Mouse (Mus musculus): ENCODE results near the gene Msi2. TPM values are rescaled to one million over a fixed set of nuclear protein-coding genes. Genes with fewer than 3 reads are reported as not detected.

The Msi2 gene
- polyA plus RNA-seq, 1 experiment from 2014 or later, result 15.9 TPM

DNA sequence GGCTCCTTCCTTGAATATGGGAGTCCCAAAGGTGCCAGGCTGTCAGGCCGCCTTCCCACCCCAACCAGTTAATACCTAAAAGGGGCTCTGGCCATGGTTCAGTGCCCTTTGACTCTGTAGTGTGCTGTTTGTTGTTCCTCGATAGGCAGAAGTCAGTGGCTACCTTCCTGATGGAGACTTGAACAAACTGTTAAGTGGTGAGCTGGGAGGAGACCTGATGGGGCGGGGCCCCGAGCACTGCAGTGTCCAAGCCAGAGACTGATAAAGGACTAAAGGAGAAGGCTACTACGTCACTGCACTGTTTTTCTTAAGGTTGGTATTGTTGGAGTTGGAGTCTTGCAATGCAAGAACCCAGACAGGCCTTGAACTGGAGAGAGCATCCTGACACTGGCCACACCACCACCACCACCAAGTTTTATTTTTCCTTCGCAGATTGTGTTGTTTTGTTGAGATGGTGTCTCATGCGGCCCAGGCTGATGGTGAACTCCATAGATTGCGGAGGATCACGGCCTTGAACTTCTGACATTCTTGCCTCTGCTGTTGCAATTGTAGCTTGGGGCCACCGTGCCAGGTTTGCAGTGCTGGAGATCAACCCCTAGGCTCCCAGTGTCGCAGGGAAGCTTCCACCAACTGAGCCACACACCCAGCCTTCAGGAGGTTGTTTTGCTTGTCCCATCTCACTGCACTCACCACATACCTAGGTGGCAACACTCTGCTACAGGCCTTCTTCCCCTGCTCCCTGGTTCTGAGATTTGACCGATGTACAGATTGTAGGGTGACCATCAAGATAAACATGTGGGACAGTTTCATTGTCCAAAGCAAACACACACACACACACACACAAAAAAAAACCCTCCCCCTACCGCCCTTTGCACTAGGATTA is 2.2 kb upstream of the Msi2 start:
- Histone ChIP-seq H3K4me3 (no peak overlapping the region), H3K27ac (peak overlapping the region; percentile 8), H3K27me3 (ENCODE audit: insufficient read depth, poor library complexity, severe bottlenecking) (no peaks in the 10 kb centered on the region), H3K36me3 (no peaks in the 10 kb centered on the region), H3K9me3 (no peaks in the 10 kb centered on the region), H3K4me1 (peaks cover 32% of the 10 kb centered on the region)
- 52% methylated on average over 13 of the region's 13 CpGs for WGBS
- DNase-seq (ENCODE audit: low spot score), result no peak

DNA sequence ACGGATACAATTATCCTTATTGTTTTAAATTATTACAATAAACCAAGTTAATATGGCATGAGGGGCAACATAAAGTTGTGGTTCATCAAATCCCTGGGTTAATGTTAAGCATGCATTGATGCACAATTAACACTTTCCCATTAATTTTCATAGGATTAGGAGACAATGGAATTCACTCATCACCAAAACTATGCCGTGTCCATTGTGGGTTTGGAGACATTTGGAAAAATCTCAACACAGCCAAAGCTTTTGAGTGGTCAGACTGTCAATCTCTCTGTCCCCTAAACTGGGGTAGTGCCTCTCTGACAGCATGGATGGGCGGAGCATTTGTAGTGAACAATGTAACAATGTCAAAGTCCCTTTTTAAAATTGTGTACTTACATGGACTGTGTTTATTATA is 1.3 kb upstream of the Msi2 start:
- no peaks in the 10 kb centered on the region for H3K27me3 ChIP-seq (ENCODE audit: insufficient read depth, poor library complexity, severe bottlenecking)
- peaks cover 41% of the 10 kb centered on the region for H3K4me1 ChIP-seq
- H3K27ac ChIP-seq, result peak overlapping the region; percentile 100
- WGBS, result 67% methylated on average over 3 of the region's 3 CpGs
- peaks cover 4% of the 10 kb centered on the region; the same call in 1 of the 2 replicates for H3K36me3 ChIP-seq
- no peak for DNase-seq (ENCODE audit: low spot score)
- H3K9me3 ChIP-seq, result no peaks in the 10 kb centered on the region
- H3K4me3 ChIP-seq, result peak overlapping the region; percentile 96

DNA sequence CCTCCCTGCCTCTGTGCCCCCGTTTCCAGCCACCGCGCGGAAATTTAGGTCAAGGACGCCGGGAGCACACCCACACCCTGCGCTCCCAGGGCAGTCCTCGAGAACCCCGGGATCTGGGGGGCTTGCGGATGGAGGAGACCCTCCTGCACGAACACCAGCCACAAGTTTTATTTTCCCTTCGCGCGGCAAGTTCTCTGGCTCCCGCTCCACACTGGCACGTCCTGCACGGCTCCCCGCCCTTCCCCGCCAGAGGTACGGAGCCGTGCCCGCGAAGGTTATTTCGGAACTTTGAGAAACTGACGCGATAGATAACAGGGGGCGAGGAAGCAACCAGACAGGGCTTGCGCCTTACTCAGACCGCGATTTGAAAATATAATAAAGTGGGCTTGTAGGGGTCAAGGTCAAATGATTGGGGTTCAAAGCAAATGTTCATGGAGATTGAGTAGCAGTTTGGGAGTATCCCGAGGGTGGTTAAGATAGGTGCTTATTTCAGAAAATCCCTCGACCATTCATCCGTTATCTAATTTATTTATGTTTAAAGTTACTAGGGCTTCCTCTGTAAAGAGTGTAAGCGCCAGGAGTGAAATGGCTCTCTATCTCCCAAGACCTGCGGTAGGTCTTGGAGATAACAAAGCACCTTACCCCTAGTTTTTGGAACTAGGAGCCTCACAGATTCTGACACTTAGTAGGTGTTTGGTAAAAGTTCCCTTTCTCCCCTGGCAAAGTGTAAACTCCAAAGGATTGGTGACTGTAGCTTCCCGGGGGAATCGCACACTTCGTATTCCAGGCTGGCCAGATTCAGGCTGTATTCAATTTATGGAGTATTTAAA is 668 bp upstream of the Msi2 start:
- peak; percentile 83 for DNase-seq (ENCODE audit: low spot score)
- Histone ChIP-seq H3K4me1 (peaks cover 47% of the 10 kb centered on the region), H3K9me3 (no peaks in the 10 kb centered on the region), H3K4me3 (peak overlapping the region; percentile 96), H3K27ac (peak overlapping the region; percentile 100), H3K36me3 (peaks cover 6% of the 10 kb centered on the region; the same call in 1 of the 2 replicates), H3K27me3 (ENCODE audit: insufficient read depth, poor library complexity, severe bottlenecking) (no peaks in the 10 kb centered on the region)
- WGBS, result 4% methylated on average over 38 of the region's 38 CpGs

DNA sequence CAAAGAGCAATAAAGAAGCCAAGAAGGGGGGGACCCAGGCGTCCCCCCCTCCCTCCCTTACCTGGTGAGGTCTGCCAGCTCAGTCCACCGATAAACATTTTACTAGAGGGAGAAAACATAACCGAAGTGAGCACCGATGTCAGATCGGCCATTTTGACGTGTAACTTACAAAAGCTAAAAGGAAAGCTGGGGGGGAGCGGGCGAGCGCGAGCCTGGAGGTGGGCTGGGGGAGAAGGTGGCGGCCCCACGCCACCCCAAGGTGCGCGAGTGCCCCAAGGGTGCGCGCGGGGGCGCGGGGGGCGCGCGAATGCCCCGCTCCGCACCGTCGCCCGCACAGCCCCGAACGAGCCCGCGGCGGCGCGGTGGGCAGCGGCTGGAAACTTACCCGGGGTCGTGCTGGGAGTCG is 666 bp downstream of the Msi2 start:
- DNase-seq (ENCODE audit: low spot score), result no peak
- H3K4me3 ChIP-seq, result peak overlapping the region; percentile 96
- 1% methylated on average over 38 of the region's 38 CpGs for WGBS
- peak overlapping the region; percentile 100 for H3K27ac ChIP-seq
- H3K9me3 ChIP-seq, result no peaks in the 10 kb centered on the region
- H3K36me3 ChIP-seq, result peaks cover 8% of the 10 kb centered on the region; the same call in 1 of the 2 replicates
- H3K4me1 ChIP-seq, result peaks cover 53% of the 10 kb centered on the region
- no peaks in the 10 kb centered on the region for H3K27me3 ChIP-seq (ENCODE audit: insufficient read depth, poor library complexity, severe bottlenecking)

DNA sequence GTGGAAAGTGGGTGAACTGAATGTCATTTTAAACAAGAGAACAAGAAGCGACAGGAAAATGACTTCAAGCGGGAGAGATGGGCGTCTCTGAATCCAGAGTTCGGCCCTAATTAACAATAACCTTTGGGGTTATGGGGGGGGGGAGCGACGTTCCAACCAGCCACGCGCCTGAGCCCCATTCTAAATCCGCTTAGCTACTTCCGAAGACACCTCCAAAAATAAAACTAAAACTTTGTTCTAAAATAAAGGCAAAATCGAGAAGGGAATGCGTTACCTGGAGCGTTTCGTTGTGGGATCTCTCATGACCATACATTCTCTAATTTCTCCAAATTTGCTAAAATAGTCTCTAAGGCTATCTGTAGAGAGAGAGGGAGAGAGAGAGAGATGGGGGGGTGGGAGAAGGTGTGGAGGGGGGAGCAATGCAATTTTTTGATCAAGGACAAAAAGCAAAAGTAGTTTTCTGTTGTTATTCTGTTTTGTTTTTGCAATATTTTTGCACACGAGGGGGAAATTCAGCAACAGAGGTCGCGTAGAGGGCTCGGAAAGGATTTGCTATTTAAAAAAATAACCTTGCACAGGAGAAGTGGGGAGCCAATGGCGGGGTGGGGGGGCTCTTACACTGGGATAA is 1.2 kb downstream of the Msi2 start:
- H3K27me3 ChIP-seq (ENCODE audit: insufficient read depth, poor library complexity, severe bottlenecking), result no peaks in the 10 kb centered on the region
- peaks cover 53% of the 10 kb centered on the region for H3K4me1 ChIP-seq
- under 1% methylated on average over 19 of the region's 19 CpGs for WGBS
- no peaks in the 10 kb centered on the region for H3K9me3 ChIP-seq
- peak overlapping the region; percentile 96 for H3K4me3 ChIP-seq
- DNase-seq (ENCODE audit: low spot score), result no peak
- H3K36me3 ChIP-seq, result peaks cover 13% of the 10 kb centered on the region
- peak overlapping the region; percentile 100 for H3K27ac ChIP-seq

DNA sequence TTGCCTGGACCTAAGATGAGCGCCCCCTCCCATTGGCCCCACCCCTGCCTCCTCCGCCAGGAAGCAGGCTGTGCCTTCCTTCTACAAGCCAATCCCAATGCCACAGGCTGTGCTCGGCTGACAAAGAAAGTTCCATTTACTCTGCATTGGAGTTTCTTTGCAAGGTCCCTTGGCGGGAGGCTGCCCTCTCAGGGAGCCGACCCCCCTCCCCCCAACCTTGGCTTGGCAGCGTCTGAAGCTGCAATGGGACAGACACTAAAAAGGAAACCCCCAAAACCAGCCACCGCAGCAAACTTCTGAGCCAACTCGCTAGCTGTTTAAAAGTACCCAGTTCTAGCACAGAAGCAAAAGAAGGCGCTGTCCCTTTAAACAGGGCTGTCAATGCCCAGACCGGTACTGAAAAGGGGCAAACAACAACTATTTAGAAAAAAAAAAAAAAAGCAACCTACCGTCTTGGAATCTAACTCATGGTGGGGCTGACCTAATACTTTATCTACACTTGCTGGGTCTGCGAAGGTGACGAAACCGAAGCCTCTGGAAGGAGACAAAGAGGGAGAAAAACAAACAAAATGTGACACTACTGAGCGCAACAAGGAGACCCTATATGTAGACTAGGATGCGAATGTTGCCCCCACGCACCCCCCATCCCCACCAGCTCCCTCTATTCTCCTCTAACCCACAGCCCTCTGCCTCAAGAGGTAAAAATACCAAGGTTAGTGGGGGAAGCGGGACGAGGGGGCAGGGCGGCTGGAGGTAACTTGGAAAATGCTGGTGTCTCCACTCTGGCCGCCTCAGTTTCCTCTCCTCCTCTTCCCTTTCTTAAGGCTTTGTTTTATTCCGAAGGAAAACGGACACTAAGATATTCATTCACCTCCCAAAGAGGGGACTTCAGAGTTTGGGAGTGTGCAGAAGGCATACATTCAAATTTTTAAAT is 2.0 kb downstream of the Msi2 start:
- 1% methylated on average over 23 of the region's 23 CpGs for WGBS
- Histone ChIP-seq H3K27me3 (ENCODE audit: insufficient read depth, poor library complexity, severe bottlenecking) (no peaks in the 10 kb centered on the region), H3K27ac (peak overlapping the region; percentile 100), H3K4me3 (peak overlapping the region; percentile 96), H3K9me3 (no peaks in the 10 kb centered on the region), H3K4me1 (peaks cover 51% of the 10 kb centered on the region), H3K36me3 (peaks cover 21% of the 10 kb centered on the region)
- DNase-seq (ENCODE audit: low spot score), result no peak

DNA sequence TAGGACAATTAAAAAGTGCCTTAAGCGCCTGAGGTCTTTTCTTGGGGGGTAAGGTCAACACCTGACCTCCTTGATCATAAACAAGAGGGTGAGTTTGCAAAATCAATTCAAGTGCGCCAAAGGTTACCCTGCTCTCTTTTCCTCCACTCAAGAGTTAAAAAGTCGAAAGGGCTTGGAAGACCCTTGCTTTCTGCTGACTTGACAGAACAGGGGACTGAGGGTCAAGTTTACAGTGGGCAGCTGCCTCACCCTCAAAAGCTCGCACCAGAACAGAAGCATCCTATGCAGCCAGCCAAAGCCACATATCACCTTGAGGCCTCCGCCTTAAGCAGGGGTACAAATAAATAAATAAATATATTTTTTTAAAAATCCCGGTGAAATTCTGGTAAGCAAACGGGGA is 3.0 kb downstream of the Msi2 start:
- DNase-seq (ENCODE audit: low spot score), result no peak
- no peaks in the 10 kb centered on the region for H3K9me3 ChIP-seq
- H3K4me1 ChIP-seq, result peaks cover 41% of the 10 kb centered on the region
- WGBS, result 54% methylated on average over 7 of the region's 7 CpGs
- H3K4me3 ChIP-seq, result peak overlapping the region; percentile 96
- H3K36me3 ChIP-seq, result peaks cover 31% of the 10 kb centered on the region
- H3K27ac ChIP-seq, result no peak overlapping the region
- H3K27me3 ChIP-seq (ENCODE audit: insufficient read depth, poor library complexity, severe bottlenecking), result no peaks in the 10 kb centered on the region

DNA sequence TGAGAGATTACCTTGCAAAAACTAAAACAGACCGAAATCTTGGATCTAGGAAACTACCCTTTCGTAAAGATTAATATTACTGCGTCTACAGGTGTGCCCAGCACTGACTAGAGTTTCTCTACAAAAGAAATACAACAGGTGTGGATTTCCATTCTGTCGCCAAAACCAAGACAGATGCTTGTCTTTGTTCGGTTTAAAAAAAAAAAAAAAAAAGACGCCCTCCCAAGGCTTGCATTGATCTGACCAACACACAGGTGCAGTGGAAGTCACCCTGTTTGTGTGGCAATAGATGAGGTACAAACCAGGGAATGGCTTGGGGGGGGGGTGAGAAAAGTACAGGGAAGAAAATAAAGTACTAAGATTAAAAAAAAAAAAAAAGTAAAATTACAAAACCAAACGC is 4.2 kb downstream of the Msi2 start:
- H3K27me3 ChIP-seq (ENCODE audit: insufficient read depth, poor library complexity, severe bottlenecking), result no peaks in the 10 kb centered on the region
- no peak for DNase-seq (ENCODE audit: low spot score)
- peaks cover 29% of the 10 kb centered on the region for H3K4me1 ChIP-seq
- H3K27ac ChIP-seq, result no peak overlapping the region
- no peaks in the 10 kb centered on the region for H3K9me3 ChIP-seq
- H3K4me3 ChIP-seq, result no peak overlapping the region
- 84% methylated on average over 7 of the region's 7 CpGs for WGBS
- peaks cover 43% of the 10 kb centered on the region for H3K36me3 ChIP-seq

DNA sequence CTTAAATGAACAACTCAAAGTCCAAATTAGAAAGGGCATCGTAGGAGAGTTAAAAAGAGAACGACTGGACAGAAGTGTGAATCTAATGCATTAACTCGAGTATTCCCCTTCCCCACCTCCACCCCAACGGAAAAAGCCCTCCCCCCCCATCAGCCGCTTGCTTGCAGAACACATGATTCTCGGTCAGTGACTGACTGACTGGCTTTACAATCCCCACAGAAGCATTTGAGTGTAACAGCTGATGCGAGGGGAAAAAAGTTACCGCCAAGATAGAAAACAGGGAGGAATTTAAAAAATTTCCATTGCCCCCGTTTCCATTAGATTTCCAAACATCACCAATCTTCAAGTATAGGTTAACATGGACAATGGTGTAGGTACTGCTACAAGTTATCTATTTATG is 4.8 kb downstream of the Msi2 start:
- WGBS, result 55% methylated on average over 9 of the region's 9 CpGs
- H3K36me3 ChIP-seq, result peaks cover 50% of the 10 kb centered on the region
- H3K27ac ChIP-seq, result no peak overlapping the region
- peaks cover 29% of the 10 kb centered on the region for H3K4me1 ChIP-seq
- H3K9me3 ChIP-seq, result no peaks in the 10 kb centered on the region
- no peaks in the 10 kb centered on the region for H3K27me3 ChIP-seq (ENCODE audit: insufficient read depth, poor library complexity, severe bottlenecking)
- DNase-seq (ENCODE audit: low spot score), result no peak
- no peak overlapping the region for H3K4me3 ChIP-seq

DNA sequence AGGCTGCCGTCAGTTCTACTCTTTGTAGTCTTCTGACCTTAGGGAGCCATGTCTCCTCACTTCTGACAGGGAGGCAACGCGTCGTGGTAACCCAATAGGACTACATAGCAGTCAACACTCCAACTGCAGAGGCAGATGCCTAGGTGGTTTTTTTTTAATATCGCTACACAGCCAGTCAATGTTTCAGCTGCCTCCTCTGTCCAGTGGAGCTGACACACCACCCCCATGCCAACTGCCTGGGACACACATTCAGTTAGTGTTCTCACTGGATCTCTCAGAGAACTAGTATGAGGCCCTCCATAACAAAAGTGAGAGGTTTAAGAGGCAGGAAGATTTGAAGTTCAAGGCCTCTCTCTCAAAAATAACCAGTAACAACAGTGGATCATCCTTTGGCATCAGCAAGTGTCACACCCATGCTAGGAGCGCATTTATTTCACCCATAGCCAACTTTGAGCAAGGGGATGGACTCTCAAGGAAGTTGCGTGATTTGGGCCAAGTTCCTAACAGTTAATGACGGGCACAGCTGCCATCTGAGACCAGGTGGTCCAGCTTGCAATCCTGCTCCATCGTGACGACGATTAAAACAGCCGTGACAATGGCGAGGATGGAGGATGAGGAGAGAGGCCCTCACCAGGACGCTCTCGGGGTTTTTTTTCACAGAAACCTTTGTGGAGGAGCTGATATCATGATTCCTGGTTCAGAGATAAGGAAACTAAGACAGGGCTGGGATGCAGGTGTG is 8.3 kb downstream of the Msi2 start:
- DNase-seq (ENCODE audit: low spot score), result peak; percentile 64
- Histone ChIP-seq H3K36me3 (peaks cover 84% of the 10 kb centered on the region), H3K9me3 (no peaks in the 10 kb centered on the region), H3K27ac (no peak overlapping the region), H3K27me3 (ENCODE audit: insufficient read depth, poor library complexity, severe bottlenecking) (no peaks in the 10 kb centered on the region), H3K4me3 (no peak overlapping the region), H3K4me1 (peaks cover 41% of the 10 kb centered on the region)
- 84% methylated on average over 15 of the region's 15 CpGs for WGBS

DNA sequence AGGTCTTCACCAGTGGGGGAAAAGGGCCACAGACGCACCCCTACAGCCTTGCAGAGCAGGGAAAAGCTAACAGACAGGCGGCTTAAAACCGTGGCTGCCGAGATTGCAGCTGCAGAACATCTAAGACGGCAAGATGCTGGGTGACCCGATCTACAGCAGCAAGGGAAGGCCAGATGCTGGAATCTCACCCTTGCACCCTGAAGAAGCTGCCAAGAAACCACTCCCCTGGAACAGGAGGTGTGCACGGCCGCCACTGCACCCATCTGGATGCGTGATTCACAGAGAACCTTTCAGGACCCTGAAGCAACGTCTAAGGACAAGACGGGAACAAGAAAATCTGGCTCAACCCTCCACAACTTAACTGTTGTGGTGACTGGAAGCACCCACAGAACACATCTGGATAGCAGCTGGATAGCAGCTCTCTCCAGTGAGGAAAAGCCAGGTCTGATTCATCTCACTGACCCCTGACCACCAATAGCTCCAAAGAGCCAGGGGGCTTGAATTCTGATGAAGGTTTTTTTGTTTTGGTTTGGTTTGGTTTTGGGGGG is 11.0 kb downstream of the Msi2 start:
- no peak overlapping the region for H3K4me3 ChIP-seq
- DNase-seq (ENCODE audit: low spot score), result peak; percentile 66
- WGBS, result 78% methylated on average over 11 of the region's 11 CpGs
- no peaks in the 10 kb centered on the region for H3K9me3 ChIP-seq
- H3K36me3 ChIP-seq, result peaks cover 80% of the 10 kb centered on the region
- peaks cover 50% of the 10 kb centered on the region for H3K4me1 ChIP-seq
- 0 out of 2 replicates have a peak overlapping the region, but pooled peaks have one; percentile 44 for H3K27ac ChIP-seq
- H3K27me3 ChIP-seq (ENCODE audit: insufficient read depth, poor library complexity, severe bottlenecking), result no peaks in the 10 kb centered on the region
